In genomic region chr6:148604790-148605189, GRCm38 (mm10) we compare ENCODE assay signal across 25 mouse cellular contexts.
DNase-seq lines count a peak whose midpoint lies in the region; ATAC-seq lines count a peak whose summit lies in the region.
"Had no signal": no experiment of that assay in that cellular context is flagged by ENCODE, and none has a peak within 500 bp of the region (broad histone marks: within the 10 kb centered on the region; RNA-seq: fewer than 3 reads in every experiment).

No protein-coding gene starts in this region.

- H3K27ac ChIP-seq in hindbrain, embryonic 11.5 days (ENCODE audit: low read depth, low read length), result no peak overlapping the region
- H3K27ac ChIP-seq in hindbrain, embryonic 16.5 days (ENCODE audit: low read depth, low read length), result no peak overlapping the region
- no peak overlapping the region for H3K27ac ChIP-seq in midbrain, embryonic 11.5 days (ENCODE audit: low read depth, low read length)
- H3K27ac ChIP-seq in midbrain, embryonic 14.5 days (replicated peaks; ENCODE audit: low read depth, low read length), result no peak overlapping the region
- H3K27ac ChIP-seq in liver, embryonic 15.5 days (replicated peaks), result peak overlapping the region; percentile 89
- H3K27ac ChIP-seq: hindbrain, embryonic 12.5 days; lung, embryonic 15.5 days had no signal

- H3K9me3 ChIP-seq in hindbrain, embryonic 11.5 days (ENCODE audit: control insufficient read depth, low read length), result no peaks in the 10 kb centered on the region
- H3K9me3 ChIP-seq in hindbrain, embryonic 16.5 days (ENCODE audit: control insufficient read depth, low read length), result no peaks in the 10 kb centered on the region
- no peaks in the 10 kb centered on the region for H3K9me3 ChIP-seq in midbrain, embryonic 11.5 days (ENCODE audit: control insufficient read depth, low read length)
- no peaks in the 10 kb centered on the region for H3K9me3 ChIP-seq in midbrain, embryonic 14.5 days (ENCODE audit: control insufficient read depth, low read length)
- no peaks in the 10 kb centered on the region for H3K9me3 ChIP-seq in liver, embryonic 15.5 days (replicated peaks)
- H3K9me3 ChIP-seq: hindbrain, embryonic 12.5 days; lung, embryonic 15.5 days; megakaryocyte, embryonic 14.5 days had no signal

- WGBS in hindbrain, embryonic 11.5 days, result 0% methylated on average over 1 of the region's 1 CpGs
- 0% methylated on average over 1 of the region's 1 CpGs for WGBS in hindbrain, embryonic 16.5 days
- WGBS in midbrain, embryonic 11.5 days, result 0% methylated on average over 1 of the region's 1 CpGs
- 0% methylated on average over 1 of the region's 1 CpGs for WGBS in midbrain, embryonic 14.5 days
- 0% methylated on average over 1 of the region's 1 CpGs for WGBS in liver, embryonic 15.5 days (ENCODE audit: insufficient replicate concordance)

- 0 out of 2 replicates have a peak, but pooled peaks have one; percentile 67 for ATAC-seq in cerebellum, adult (ENCODE audit: insufficient number of reproducible peaks, low FRiP score, low TSS enrichment)
- ATAC-seq in hindbrain, embryonic 11.5 days (ENCODE audit: low FRiP score), result peak; percentile 64; the same call in 1 of the 2 replicates
- no peak for ATAC-seq in hindbrain, embryonic 16.5 days
- ATAC-seq in midbrain, embryonic 11.5 days (ENCODE audit: low FRiP score), result 0 out of 2 replicates have a peak, but pooled peaks have one; percentile 42
- no peak for ATAC-seq in midbrain, embryonic 14.5 days (ENCODE audit: low FRiP score, low TSS enrichment)
- ATAC-seq in liver, embryonic 15.5 days (ENCODE audit: insufficient read depth), result no peak; the same call in 1 of the 2 replicates
- ATAC-seq: activated CD4-positive, CD25-positive, alpha-beta regulatory T cell, adult 4 months; forebrain, postnatal 0 days had no signal

- no peaks in the 10 kb centered on the region for H3K36me3 ChIP-seq in hindbrain, embryonic 11.5 days (ENCODE audit: control insufficient read depth, insufficient read depth, low read length)
- H3K36me3 ChIP-seq in hindbrain, embryonic 16.5 days (ENCODE audit: control insufficient read depth, insufficient read depth, low read length), result no peaks in the 10 kb centered on the region
- H3K36me3 ChIP-seq in midbrain, embryonic 11.5 days (ENCODE audit: control insufficient read depth, insufficient read depth, low read length), result no peaks in the 10 kb centered on the region
- no peaks in the 10 kb centered on the region for H3K36me3 ChIP-seq in midbrain, embryonic 14.5 days (ENCODE audit: control insufficient read depth, insufficient read depth, low read length)
- no peaks in the 10 kb centered on the region for H3K36me3 ChIP-seq in liver, embryonic 15.5 days (replicated peaks)
- H3K36me3 ChIP-seq: hindbrain, embryonic 12.5 days; lung, embryonic 15.5 days had no signal

- H3K27me3 ChIP-seq in hindbrain, embryonic 11.5 days (ENCODE audit: control insufficient read depth, insufficient read depth, low read length), result no peaks in the 10 kb centered on the region
- H3K27me3 ChIP-seq in hindbrain, embryonic 16.5 days (replicated peaks; ENCODE audit: control insufficient read depth, insufficient read depth, low read length), result no peaks in the 10 kb centered on the region
- H3K27me3 ChIP-seq in midbrain, embryonic 11.5 days (ENCODE audit: control insufficient read depth, insufficient read depth, low read length), result no peaks in the 10 kb centered on the region
- H3K27me3 ChIP-seq in midbrain, embryonic 14.5 days (ENCODE audit: control insufficient read depth, insufficient read depth, low read length), result no peaks in the 10 kb centered on the region
- H3K27me3 ChIP-seq in liver, embryonic 15.5 days, result no peaks in the 10 kb centered on the region
- H3K27me3 ChIP-seq: hindbrain, embryonic 12.5 days; lung, embryonic 15.5 days had no signal

- H3K4me1 ChIP-seq in hindbrain, embryonic 11.5 days (replicated peaks; ENCODE audit: control insufficient read depth, insufficient read depth, low read length), result no peaks in the 10 kb centered on the region
- H3K4me1 ChIP-seq in hindbrain, embryonic 16.5 days (ENCODE audit: control insufficient read depth, insufficient read depth, low read depth, low read length), result no peaks in the 10 kb centered on the region
- H3K4me1 ChIP-seq in midbrain, embryonic 11.5 days (ENCODE audit: control insufficient read depth, insufficient read depth, low read length), result no peaks in the 10 kb centered on the region
- no peaks in the 10 kb centered on the region for H3K4me1 ChIP-seq in midbrain, embryonic 14.5 days (ENCODE audit: control insufficient read depth, insufficient read depth, low read length)
- H3K4me1 ChIP-seq in liver, embryonic 15.5 days (replicated peaks), result peaks cover 41% of the 10 kb centered on the region
- H3K4me1 ChIP-seq: hindbrain, embryonic 12.5 days; lung, embryonic 15.5 days; megakaryocyte, embryonic 14.5 days had no signal

- no peak for DNase-seq in cerebellum, postnatal 4 days (ENCODE audit: low spot score in 2 of 2)
- DNase-seq in hindbrain, embryonic 11.5 days (ENCODE audit: low spot score), result no peak
- DNase-seq in midbrain, embryonic 11.5 days (ENCODE audit: low spot score, missing footprints), result no peak
- DNase-seq in midbrain, embryonic 14.5 days, result no peak
- DNase-seq in left cerebral cortex, postnatal 14 days (ENCODE audit: low spot score in 2 of 2), result no peak
- DNase-seq: adrenal gland, adult 8-10 months; cerebellum, adult 8-10 months; cerebellum, postnatal 36 days; forebrain, postnatal 0 days; gastrocnemius, postnatal 14 days; heart, postnatal 14 days; kidney, adult 2 months; kidney, postnatal 14 days; lung, postnatal 36 days; retina, postnatal 1 day; right cerebral cortex, postnatal 25 days; spleen, adult 18-20 months had no signal

- H3K4me2 ChIP-seq in hindbrain, embryonic 11.5 days (replicated peaks; ENCODE audit: low read depth, low read length), result no peak overlapping the region
- H3K4me2 ChIP-seq in hindbrain, embryonic 16.5 days (ENCODE audit: low read length), result no peak overlapping the region
- H3K4me2 ChIP-seq in midbrain, embryonic 11.5 days, result no peak overlapping the region
- no peak overlapping the region for H3K4me2 ChIP-seq in midbrain, embryonic 14.5 days (ENCODE audit: low read length)
- H3K4me2 ChIP-seq in liver, embryonic 15.5 days, result no peak overlapping the region
- H3K4me2 ChIP-seq: heart, embryonic 11.5 days; hindbrain, embryonic 12.5 days; lung, embryonic 15.5 days had no signal

- no peak overlapping the region for H3K9ac ChIP-seq in hindbrain, embryonic 11.5 days (ENCODE audit: low read depth, low read length)
- no peak overlapping the region for H3K9ac ChIP-seq in hindbrain, embryonic 16.5 days (ENCODE audit: low read depth, low read length)
- H3K9ac ChIP-seq in midbrain, embryonic 11.5 days (ENCODE audit: low read length), result no peak overlapping the region
- no peak overlapping the region for H3K9ac ChIP-seq in midbrain, embryonic 14.5 days (replicated peaks; ENCODE audit: low read length)
- H3K9ac ChIP-seq in liver, embryonic 15.5 days, result no peak overlapping the region
- H3K9ac ChIP-seq: forebrain, postnatal 0 days; hindbrain, embryonic 12.5 days; lung, embryonic 15.5 days had no signal

- intact Hi-C loops in left cerebral cortex, postnatal 14 days (cut with DNase I), result no loop called here

- no peak overlapping the region for H3K4me3 ChIP-seq in hindbrain, embryonic 11.5 days (ENCODE audit: low read depth, low read length)
- H3K4me3 ChIP-seq in hindbrain, embryonic 16.5 days (ENCODE audit: low read length), result no peak overlapping the region
- H3K4me3 ChIP-seq in midbrain, embryonic 11.5 days (ENCODE audit: low read depth, low read length), result no peak overlapping the region
- H3K4me3 ChIP-seq in midbrain, embryonic 14.5 days (replicated peaks; ENCODE audit: low read depth, low read length), result no peak overlapping the region
- H3K4me3 ChIP-seq in liver, embryonic 15.5 days (replicated peaks), result no peak overlapping the region
- H3K4me3 ChIP-seq: hindbrain, embryonic 12.5 days; lung, embryonic 15.5 days; megakaryocyte, embryonic 14.5 days had no signal

Comparison
In these comparisons a context has a peak if more than half of its experiments do, and no peak if none do; other contexts are left out.
1. ATAC-seq: peak in cerebellum, adult (single experiment), hindbrain, embryonic 11.5 days (single experiment) and midbrain, embryonic 11.5 days (single experiment); none in hindbrain, embryonic 16.5 days (single experiment), midbrain, embryonic 14.5 days (single experiment) and liver, embryonic 15.5 days (single experiment).